Mouse (Mus musculus) cerebellum, adult 2 months (tissue): ENCODE measurements around the gene Grik2.

Experiments
- CTCF ChIP-seq: fragments of 200-500 bp; IDR thresholded peaks from 2 replicates; pipeline ENCODE4 v1.5.1; 2011; ENCODE audit warnings: low read depth, mild to moderate bottlenecking, control low read depth, low read length, moderate library complexity, borderline replicate concordance; ENCODE audit not compliant: insufficient read depth
- POLR2A ChIP-seq: fragments of 200-500 bp; IDR thresholded peaks from 2 replicates; pipeline ENCODE4 v1.6.1; 2011; ENCODE audit warnings: low read length, control low read depth, borderline replicate concordance; ENCODE audit not compliant: insufficient read depth

DNA sequence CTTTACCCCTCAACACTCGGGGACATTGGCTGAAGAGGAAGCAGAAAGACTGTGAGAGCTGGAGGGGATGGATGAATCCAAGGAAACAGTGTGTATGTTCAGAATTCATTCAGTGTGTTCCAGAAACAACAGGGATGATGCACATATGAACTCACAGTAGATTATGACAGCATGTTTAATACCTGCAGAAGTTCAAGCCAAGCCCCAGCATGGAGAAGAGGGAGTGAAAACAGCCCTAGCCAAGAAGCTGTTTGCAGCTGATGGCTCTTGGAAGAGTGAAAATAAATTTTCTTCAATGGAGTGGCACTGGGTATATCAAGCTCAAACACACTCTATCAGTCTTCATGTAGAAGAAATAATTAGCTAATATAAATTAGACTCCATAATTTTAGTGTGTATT lies 12.4 kb upstream of the Grik2 start:
- TF ChIP-seq CTCF (no peak), POLR2A (no peak)
